Mouse (Mus musculus) kidney, postnatal 36 days (tissue): ENCODE measurements around the gene Clec2g.
A peak's percentile ranks its signal among the peaks of the same experiment; 100 is the strongest.
"Not testable (repeated sequence)": the region's sequence is repeated elsewhere in the genome, so short reads cannot be mapped to it uniquely, and the experiment has no call there.

Experiments used
- DNase-seq, 2 experiments: peaks; one replicate each; pipeline ENCODE4 v3.0.0; 2021 to 2022; ENCODE audit warnings: mixed read lengths in 2 of 2

The Clec2g gene

GRCm38 (mm10) chr6:128972156-128972555 lies 38.0 kb downstream of the Clec2g start:
- DNase-seq = no peak

GRCm38 (mm10) chr6:128972687-128973438 lies 38.7 kb downstream of the Clec2g start:
- DNase-seq = no peak

DNA sequence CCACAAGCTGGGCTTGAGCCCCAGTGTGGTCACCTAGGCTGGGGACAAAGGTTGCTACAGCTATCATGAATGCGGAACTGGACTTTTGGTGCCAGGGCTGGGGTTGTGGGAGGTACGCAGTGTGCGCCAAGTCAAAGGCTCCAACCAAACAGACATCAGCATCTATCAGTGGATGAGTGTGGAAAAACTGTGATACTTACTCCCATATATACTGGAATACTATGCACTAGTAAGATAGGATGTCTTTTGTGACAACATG lies 39.2 kb downstream of the Clec2g start:
- DNase-seq = no peak

DNA sequence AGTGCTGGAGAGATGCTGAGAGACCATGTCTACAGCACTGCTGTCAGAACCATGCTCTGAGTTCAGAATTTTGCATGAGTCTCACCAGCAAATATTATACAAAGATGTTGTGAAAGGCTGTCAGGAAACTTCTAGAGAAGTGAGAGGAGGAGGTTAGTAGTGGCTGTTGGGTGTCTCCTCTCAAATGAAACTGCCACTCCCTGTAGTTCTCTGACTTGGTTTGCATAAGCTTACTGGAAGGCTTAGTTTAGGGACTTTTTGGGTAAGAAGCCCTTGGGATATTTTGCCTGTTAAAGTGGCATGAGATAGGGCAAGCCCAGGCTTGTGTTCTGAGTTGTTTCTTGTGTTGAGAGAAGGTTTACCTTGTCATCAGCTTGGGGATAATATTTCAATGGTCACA lies 40.7 kb downstream of the Clec2g start:
- DNase-seq = not testable (repeated sequence)

- no peak for DNase-seq
Observed at GRCm38 (mm10) chr6:128976194-128976593, 42.0 kb downstream of the Clec2g start.

- not testable (repeated sequence) for DNase-seq
Observed at GRCm38 (mm10) chr6:128981951-128982541, 47.9 kb downstream of the Clec2g start.

DNA sequence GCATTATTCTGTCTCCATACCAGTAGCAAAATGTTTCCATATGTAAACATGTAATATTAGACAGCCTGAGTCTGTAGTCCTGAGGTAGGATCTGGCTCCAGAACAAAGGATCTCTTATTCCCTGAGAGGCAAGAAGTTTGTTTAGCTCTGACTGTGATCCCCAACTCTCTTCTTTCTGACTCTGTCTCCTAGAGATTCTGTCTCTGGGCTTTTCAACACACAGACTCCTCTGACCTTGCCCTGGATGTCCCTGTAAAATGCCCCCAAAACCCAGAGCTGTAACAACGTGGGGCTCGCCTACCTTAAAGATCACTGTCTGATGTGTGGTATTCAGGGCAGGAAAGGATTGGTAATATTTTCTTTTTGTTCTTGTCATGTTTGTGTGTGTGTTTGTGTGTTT lies 58.2 kb downstream of the Clec2g start:
- DNase-seq = no peak

DNA sequence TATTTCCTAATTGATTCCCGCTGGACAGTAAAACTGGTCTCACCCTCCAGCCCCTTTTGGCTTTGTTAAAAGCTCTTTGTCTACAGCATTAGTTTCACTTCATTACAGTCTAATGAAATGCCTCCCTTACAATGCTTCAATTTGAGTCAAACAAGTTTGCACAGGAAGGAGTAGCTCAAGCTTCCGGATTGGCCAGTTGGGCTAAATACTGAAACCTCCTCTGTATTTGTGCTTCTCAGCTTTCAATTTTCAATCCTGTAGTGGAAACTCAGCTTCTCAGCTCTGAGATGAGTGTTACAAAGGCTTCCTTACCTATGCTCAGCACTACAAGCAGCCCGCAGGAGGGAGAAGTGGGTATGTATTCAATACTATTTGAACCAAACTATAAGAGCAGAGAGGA lies 58.6 kb downstream of the Clec2g start:
- DNase-seq = no peak

GRCm38 (mm10) chr6:128993221-128993620 lies 59.0 kb downstream of the Clec2g start:
- no peak for DNase-seq

DNA sequence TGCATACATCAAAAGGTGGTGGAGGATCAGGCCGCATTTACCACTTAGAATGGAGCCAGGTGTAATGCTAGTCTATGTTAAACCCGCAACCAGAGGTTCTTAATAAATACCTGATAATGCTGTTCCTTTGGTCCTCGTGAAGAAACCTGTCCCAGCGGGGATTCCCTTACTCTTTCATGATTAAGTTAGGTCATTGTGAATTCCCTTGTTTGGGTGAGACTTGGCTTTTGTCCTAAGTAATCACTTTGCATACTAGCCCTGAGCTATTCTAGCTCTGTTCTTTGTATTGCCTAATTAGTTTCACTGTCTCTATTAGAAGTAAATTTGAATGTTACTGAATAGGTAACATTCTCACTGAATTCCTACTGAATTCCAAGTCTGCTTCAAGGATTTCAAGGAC lies 60.2 kb downstream of the Clec2g start:
- DNase-seq = no peak

- DNase-seq = peak; percentile 42 to 43
Observed at GRCm38 (mm10) chr6:128994742-128995141, 60.6 kb downstream of the Clec2g start.

- DNase-seq = no peak
Observed at GRCm38 (mm10) chr6:128995250-128996053, 61.3 kb downstream of the Clec2g start.

- DNase-seq = peak in 1 of 2 experiments; percentile 21
Observed at GRCm38 (mm10) chr6:128996054-128996767, 62.0 kb downstream of the Clec2g start.

DNA sequence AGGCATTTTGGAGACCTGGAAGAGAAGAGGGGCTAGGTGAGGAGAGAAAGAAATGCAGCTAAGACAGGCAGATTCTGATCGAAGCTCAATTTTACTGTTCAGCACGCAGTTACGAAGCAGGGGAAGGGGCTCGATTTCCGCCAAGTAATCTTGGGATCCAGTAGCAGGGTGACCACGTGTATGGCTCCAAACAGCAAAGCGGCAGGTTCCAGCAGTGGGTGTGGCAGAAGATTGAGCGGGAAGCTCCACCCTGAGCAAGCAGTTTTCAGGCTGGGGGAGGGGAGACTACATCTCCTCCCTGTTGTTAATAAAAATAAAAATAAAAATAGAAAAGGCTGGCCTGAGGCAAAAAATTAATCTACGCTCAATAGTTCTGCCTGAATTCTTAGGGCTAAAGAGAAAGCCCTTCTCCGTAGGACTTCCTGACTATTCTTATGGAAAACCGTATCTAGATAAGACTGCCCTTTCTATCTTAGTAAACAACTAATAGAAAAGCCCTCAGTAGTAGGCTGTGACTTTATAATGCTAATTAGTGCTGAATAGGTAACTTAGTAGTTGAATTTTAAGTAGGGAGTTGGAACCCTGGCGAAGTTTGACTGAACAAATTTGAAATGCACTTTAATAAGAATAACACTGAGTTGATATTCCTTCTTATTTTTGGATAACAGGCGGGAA lies 62.7 kb downstream of the Clec2g start:
- DNase-seq = peak; percentile 26 to 28

DNA sequence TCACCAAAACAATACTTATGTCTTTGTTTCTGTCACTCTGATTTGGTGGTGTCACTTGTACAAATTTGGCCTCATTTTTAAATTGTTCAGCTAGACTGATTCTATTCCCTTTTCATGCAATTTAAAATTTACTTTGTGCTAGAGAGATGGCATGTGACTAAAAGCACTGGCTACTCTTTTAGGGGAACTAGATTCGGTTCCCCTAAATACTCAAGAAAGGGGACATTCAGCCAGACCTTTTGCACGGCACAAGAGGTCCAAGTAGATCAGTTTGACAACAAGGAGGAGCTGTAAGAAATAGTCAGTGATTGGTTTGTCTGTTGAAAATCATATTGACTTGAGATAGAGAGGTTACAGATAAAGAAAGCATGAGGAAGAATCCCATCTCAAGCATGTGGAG lies 67.2 kb downstream of the Clec2g start:
- DNase-seq = no peak

GRCm38 (mm10) chr6:129008552-129008951 lies 74.4 kb downstream of the Clec2g start:
- DNase-seq = no peak

DNA sequence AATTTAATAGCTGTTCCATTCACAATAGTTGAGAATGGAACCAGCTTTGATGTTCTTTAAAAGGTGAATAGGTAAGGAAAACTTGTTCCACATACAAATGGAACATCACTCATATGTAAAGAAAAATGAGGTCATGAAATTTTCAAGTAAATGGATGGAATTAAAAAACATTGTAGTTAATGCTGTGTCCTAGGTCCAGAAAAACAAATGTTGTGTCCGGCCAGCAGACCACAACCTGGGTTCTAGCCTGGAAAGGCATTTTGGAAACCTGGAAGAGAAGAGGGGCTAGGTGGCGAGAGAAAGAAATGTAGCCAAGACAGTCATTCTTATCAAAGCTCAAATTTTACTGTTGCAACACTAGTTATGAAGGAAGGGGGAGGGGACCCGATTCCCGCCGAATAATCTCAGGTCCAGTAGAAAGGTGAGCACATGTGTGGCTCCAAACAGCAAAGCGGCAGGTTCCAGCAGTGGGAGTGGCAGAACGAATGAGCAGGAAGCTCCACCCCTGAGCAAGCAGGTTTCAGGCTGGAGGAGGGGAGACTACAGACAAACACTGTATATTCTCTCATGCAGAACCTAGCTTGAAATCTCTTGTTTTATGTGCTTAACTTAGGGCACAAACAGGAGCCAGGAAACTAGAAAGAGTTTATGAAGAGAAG lies 75.8 kb downstream of the Clec2g start:
- not testable (repeated sequence) for DNase-seq

DNA sequence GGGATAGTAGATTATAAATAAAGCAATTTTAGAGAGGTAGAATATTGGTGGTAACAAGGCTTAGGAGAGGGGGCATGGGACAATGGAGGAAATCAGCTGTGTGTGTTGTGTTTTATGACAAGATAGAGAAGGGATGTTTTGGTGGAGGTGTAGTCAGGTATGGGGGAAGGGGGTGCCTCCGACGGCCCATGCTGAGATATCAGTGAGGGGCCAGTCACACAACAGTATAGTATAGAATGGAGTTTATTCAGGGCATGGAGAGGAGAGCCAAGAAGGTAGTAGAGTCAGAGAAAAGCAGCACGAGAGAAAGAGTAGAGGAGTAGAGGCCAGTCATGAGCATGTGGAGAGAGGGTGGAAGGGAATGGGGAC lies 76.3 kb downstream of the Clec2g start:
- no peak for DNase-seq

DNA sequence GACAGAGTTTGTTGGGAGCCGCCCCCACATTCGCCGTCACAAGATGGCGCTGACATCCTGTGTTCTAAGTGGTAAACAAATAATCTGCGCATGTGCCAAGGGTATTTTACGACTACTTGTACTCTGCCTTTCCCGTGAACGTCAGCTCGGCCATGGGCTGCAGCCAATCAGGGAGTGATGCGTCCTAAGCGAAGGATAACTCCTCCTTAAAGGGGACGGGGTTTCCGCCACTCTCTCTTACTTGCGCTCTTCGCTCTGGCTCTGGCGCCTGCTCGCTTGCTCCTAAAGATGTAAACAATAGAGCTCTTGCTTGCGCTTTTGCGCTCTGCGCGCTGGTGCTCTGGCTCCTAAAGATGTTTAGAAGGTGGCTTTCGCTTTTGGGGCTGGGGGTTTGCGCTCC lies 77.8 kb downstream of the Clec2g start:
- not testable (repeated sequence) for DNase-seq

DNA sequence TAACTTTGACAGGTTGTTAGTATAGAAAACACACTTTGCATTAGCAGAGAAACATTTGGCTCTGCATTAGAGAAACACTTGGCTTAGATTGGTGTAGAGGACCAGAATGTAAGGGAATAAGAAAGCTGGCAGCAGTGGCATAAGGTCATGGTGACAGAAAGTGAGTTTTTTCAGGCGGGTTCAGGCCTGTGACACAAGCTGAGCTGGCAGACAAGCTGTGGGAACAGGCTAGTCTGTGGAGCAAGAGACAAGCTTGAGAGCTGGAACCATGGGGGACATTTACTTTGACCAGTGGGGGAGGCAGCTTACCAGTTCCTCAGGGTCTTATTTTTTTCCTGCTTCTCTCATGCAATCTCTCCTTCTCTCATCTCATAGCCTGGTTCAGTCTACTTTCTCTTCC lies 78.8 kb downstream of the Clec2g start:
- DNase-seq = no peak

GRCm38 (mm10) chr6:129013762-129014276 lies 79.6 kb downstream of the Clec2g start:
- no peak for DNase-seq

GRCm38 (mm10) chr6:129014399-129014798 lies 80.2 kb downstream of the Clec2g start:
- DNase-seq = no peak
